Mouse (Mus musculus): Measurements from ENCODE around the gene Cmip. TPM values are rescaled to one million over a fixed set of nuclear protein-coding genes. Genes with fewer than 3 reads are reported as not detected.
A peak's percentile ranks its signal among the peaks of the same experiment; 100 is the strongest.

Gene Cmip
- polyA plus RNA-seq, 2 experiments, result 27.1 to 39.7 TPM

DNA sequence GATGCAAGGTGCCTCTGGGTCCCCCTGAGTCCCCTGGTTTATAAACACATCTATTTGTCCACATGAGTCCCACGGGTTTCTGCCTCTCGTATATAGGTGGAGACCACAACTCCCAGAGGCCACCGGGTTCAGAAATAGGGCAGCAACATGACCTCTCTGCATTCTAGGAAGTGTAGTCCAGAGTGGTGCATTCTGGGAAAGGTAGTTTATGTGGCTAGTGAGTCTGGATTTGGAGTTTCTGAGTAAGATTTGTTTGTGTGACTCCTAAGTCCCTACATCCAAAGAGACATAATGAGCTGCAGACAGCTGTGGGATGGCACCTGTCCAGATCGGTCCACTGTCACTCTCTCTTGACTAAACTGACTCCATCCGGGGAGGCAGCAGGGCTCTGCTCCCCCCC lies 223.7 kb downstream of the Cmip start:
- ATAC-seq (ENCODE audit: low FRiP score, low read depth) (0 out of 2 replicates have a peak, but pooled peaks have one; percentile 31), DNase-seq (ENCODE audit: low spot score) (no peak)
- no peak overlapping the region for H3K9ac ChIP-seq (ENCODE audit: low read depth, low read length, severe bottlenecking)
- H3K27me3 ChIP-seq (ENCODE audit: control insufficient read depth, insufficient read depth, low read length), result no peaks in the 10 kb centered on the region
- no peak overlapping the region for H3K27ac ChIP-seq (replicated peaks; ENCODE audit: low read depth, low read length)
- H3K4me3 ChIP-seq (replicated peaks; ENCODE audit: low read length), result no peak overlapping the region
- WGBS, result 60% methylated on average over 5 of the region's 5 CpGs
- TF ChIP-seq POLR2A (IDR thresholded peaks at IDR 0.05; ENCODE audit: borderline replicate concordance, extremely low read depth, insufficient read depth, insufficient read length), result no peak
- no peaks in the 10 kb centered on the region for H3K36me3 ChIP-seq (ENCODE audit: control insufficient read depth, insufficient read depth, low read length)
- no peaks in the 10 kb centered on the region for H3K4me1 ChIP-seq (ENCODE audit: control insufficient read depth, insufficient read depth, low read length)
- H3K4me2 ChIP-seq (replicated peaks; ENCODE audit: low read depth, low read length, severe bottlenecking), result no peak overlapping the region
- H3K9me3 ChIP-seq (ENCODE audit: control insufficient read depth, low read length), result no peaks in the 10 kb centered on the region

DNA sequence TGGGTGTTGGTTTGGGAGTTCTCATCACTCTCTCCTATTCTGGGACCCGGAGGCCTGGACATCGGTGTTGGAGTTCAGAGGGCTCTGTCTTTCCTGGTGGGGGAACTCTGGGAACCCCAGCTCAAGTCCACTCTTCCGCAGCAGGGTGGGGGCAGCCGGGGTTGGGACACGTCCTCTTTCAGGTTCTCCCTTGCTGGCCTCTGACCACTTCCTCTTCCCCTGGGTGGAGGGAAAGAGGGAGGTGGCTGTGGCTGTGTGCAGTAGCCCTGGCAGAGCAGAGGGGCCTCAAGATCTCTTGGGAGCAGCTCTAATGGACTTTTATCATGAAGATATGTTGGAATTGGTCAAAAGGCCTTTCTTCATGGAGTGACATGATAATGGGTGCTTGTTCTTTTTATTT lies 225.0 kb downstream of the Cmip start:
- Histone ChIP-seq H3K27ac (replicated peaks; ENCODE audit: low read depth, low read length) (no peak overlapping the region), H3K36me3 (ENCODE audit: control insufficient read depth, insufficient read depth, low read length) (no peaks in the 10 kb centered on the region), H3K27me3 (ENCODE audit: control insufficient read depth, insufficient read depth, low read length) (no peaks in the 10 kb centered on the region), H3K4me3 (replicated peaks; ENCODE audit: low read length) (no peak overlapping the region), H3K4me2 (replicated peaks; ENCODE audit: low read depth, low read length, severe bottlenecking) (no peak overlapping the region), H3K4me1 (ENCODE audit: control insufficient read depth, insufficient read depth, low read length) (no peaks in the 10 kb centered on the region), H3K9ac (ENCODE audit: low read depth, low read length, severe bottlenecking) (no peak overlapping the region), H3K9me3 (ENCODE audit: control insufficient read depth, low read length) (no peaks in the 10 kb centered on the region)
- DNase-seq (ENCODE audit: low spot score) (no peak), ATAC-seq (ENCODE audit: low FRiP score, low read depth) (no peak)
- no peak for TF ChIP-seq POLR2A (IDR thresholded peaks at IDR 0.05; ENCODE audit: borderline replicate concordance, extremely low read depth, insufficient read depth, insufficient read length)
- 81% methylated on average over 5 of the region's 5 CpGs for WGBS

DNA sequence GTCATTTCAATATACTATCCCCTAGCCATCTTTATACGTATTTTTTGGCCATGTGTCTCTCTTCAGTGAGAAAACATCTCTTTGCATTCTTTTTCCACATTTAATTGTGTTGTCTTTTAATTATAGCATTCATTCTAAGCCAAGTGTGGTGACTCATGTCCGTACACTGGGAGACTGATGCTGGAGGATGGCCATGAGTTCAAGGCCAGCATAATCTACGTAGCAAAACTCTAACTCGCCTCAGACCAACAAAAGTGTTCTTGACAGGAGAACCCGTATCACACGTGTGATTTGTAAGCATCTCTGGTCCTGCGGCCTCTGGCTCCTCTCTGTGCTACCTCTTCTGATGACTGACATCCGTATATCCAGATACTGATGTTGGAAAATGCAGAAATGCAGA lies 227.9 kb downstream of the Cmip start:
- H3K4me3 ChIP-seq (replicated peaks; ENCODE audit: low read length), result no peak overlapping the region
- no peak overlapping the region for H3K4me2 ChIP-seq (replicated peaks; ENCODE audit: low read depth, low read length, severe bottlenecking)
- no peaks in the 10 kb centered on the region for H3K36me3 ChIP-seq (ENCODE audit: control insufficient read depth, insufficient read depth, low read length)
- no peaks in the 10 kb centered on the region for H3K9me3 ChIP-seq (ENCODE audit: control insufficient read depth, low read length)
- no peak for TF ChIP-seq POLR2A (IDR thresholded peaks at IDR 0.05; ENCODE audit: borderline replicate concordance, extremely low read depth, insufficient read depth, insufficient read length)
- WGBS, result 84% methylated on average over 8 of the region's 8 CpGs
- H3K27me3 ChIP-seq (ENCODE audit: control insufficient read depth, insufficient read depth, low read length), result no peaks in the 10 kb centered on the region
- H3K27ac ChIP-seq (replicated peaks; ENCODE audit: low read depth, low read length), result no peak overlapping the region
- no peaks in the 10 kb centered on the region; the same call in 1 of the 2 replicates for H3K4me1 ChIP-seq (ENCODE audit: control insufficient read depth, insufficient read depth, low read length)
- DNase-seq (ENCODE audit: low spot score), result no peak
- no peak overlapping the region for H3K9ac ChIP-seq (ENCODE audit: low read depth, low read length, severe bottlenecking)
- ATAC-seq (ENCODE audit: low FRiP score, low read depth), result no peak

DNA sequence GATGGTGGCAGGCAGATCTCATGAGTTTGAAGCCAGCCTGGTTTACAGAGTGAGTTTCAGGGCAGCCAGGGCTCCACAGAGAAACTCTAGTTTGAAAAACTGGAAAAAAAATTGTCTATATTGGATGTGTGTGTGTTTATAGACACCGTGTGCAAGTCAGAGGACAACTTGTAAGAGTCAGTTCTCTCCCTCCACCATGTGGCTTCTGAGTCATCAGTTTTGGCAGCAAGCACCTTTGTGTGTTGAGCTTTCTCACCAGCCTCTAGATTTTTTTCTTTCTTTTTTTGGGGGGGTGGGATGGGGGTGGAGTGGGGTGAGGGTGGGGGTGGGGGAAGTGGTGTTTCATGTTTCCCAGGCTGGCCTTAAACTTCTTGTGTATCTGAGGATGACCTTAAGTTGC lies 228.5 kb downstream of the Cmip start:
- no peak overlapping the region for H3K4me3 ChIP-seq (replicated peaks; ENCODE audit: low read length)
- TF ChIP-seq POLR2A (IDR thresholded peaks at IDR 0.05; ENCODE audit: borderline replicate concordance, extremely low read depth, insufficient read depth, insufficient read length), result no peak
- no peak overlapping the region for H3K4me2 ChIP-seq (replicated peaks; ENCODE audit: low read depth, low read length, severe bottlenecking)
- 70% methylated on average over 1 of the region's 1 CpGs for WGBS
- no peaks in the 10 kb centered on the region for H3K27me3 ChIP-seq (ENCODE audit: control insufficient read depth, insufficient read depth, low read length)
- DNase-seq (ENCODE audit: low spot score) (no peak), ATAC-seq (ENCODE audit: low FRiP score, low read depth) (no peak)
- H3K27ac ChIP-seq (replicated peaks; ENCODE audit: low read depth, low read length), result no peak overlapping the region
- H3K4me1 ChIP-seq (ENCODE audit: control insufficient read depth, insufficient read depth, low read length), result no peaks in the 10 kb centered on the region; the same call in 1 of the 2 replicates
- no peaks in the 10 kb centered on the region for H3K9me3 ChIP-seq (ENCODE audit: control insufficient read depth, low read length)
- no peak overlapping the region for H3K9ac ChIP-seq (ENCODE audit: low read depth, low read length, severe bottlenecking)
- no peaks in the 10 kb centered on the region for H3K36me3 ChIP-seq (ENCODE audit: control insufficient read depth, insufficient read depth, low read length)

DNA sequence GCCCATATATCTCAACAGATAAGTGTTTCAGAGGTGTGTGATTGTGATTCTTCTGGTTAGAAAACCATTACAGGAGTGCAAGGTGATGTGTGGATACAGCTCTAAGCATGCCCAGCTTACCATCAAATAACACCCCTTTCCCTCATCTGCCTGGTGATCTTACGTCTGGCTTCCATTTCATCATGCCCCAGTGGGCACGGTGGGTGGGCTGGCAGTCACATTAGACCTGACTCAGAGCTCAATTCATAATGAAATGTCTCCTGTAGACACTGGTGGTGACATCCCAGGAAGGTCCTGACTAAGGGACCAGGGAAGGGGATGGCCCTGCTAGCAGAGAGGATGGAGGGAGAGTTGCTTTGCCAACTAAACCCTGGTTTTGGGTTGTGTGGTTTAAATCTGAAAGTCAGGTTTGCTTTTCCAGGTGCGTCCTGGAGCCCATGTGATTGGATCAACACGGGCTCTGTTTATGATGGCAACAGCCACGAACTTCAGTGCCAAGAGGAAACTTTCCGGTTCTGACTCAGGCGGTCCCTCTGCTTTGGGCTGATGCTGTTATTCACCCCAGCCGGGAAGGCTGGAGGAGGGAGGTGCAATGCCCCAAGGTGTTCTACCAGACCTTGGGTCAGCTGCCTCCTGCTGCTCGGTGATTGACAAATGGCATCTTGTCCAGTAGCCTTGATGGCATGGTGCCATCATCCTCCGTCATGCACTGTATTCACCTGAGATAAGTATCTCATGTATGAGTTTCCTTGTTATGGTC lies 231.6 kb downstream of the Cmip start:
- WGBS, result 66% methylated on average over 10 of the region's 10 CpGs
- Histone ChIP-seq H3K27ac (replicated peaks; ENCODE audit: low read depth, low read length) (no peak overlapping the region), H3K27me3 (ENCODE audit: control insufficient read depth, insufficient read depth, low read length) (no peaks in the 10 kb centered on the region), H3K9ac (ENCODE audit: low read depth, low read length, severe bottlenecking) (no peak overlapping the region), H3K36me3 (ENCODE audit: control insufficient read depth, insufficient read depth, low read length) (no peaks in the 10 kb centered on the region), H3K4me1 (ENCODE audit: control insufficient read depth, insufficient read depth, low read length) (no peaks in the 10 kb centered on the region; the same call in 1 of the 2 replicates), H3K4me2 (replicated peaks; ENCODE audit: low read depth, low read length, severe bottlenecking) (no peak overlapping the region), H3K4me3 (replicated peaks; ENCODE audit: low read length) (no peak overlapping the region), H3K9me3 (ENCODE audit: control insufficient read depth, low read length) (no peaks in the 10 kb centered on the region)
- DNase-seq (ENCODE audit: low spot score) (peak; percentile 43), ATAC-seq (ENCODE audit: low FRiP score, low read depth) (no peak)
- TF ChIP-seq POLR2A (IDR thresholded peaks at IDR 0.05; ENCODE audit: borderline replicate concordance, extremely low read depth, insufficient read depth, insufficient read length), result no peak
